Mouse (Mus musculus) kidney, postnatal 36 days (tissue): ENCODE data around the gene Pfkfb3.

Experiments
- DNase-seq, 2 experiments: peaks; one replicate each; pipeline ENCODE4 v3.0.0; 2021 to 2022; ENCODE audit warnings: mixed read lengths in 2 of 2

Pfkfb3 gene

GRCm38 (mm10) chr2:11501301-11502254, 52.3 kb downstream of the Pfkfb3 start:
- DNase-seq: peak; percentile 93 to 95

- DNase-seq: peak; percentile 11 to 14
Observed at GRCm38 (mm10) chr2:11500666-11501065, 53.2 kb downstream of the Pfkfb3 start.

GRCm38 (mm10) chr2:11496601-11497031, 57.3 kb downstream of the Pfkfb3 start:
- DNase-seq: peak; percentile 15 to 46

- peak; percentile 35 to 52 for DNase-seq
Observed at GRCm38 (mm10) chr2:11494841-11495255, 59.0 kb downstream of the Pfkfb3 start.

- DNase-seq: no peak
Observed at GRCm38 (mm10) chr2:11492855-11493254, 61.0 kb downstream of the Pfkfb3 start.

- peak; percentile 29 to 41 for DNase-seq
Observed at GRCm38 (mm10) chr2:11491471-11491870, 62.4 kb downstream of the Pfkfb3 start.

GRCm38 (mm10) chr2:11490554-11490953, 63.3 kb downstream of the Pfkfb3 start:
- DNase-seq: no peak

- DNase-seq: no peak
Observed at GRCm38 (mm10) chr2:11483226-11483625, 70.7 kb downstream of the Pfkfb3 start.

GRCm38 (mm10) chr2:11482364-11482763, 71.5 kb downstream of the Pfkfb3 start:
- no peak for DNase-seq

- DNase-seq: no peak
Observed at GRCm38 (mm10) chr2:11478960-11479359, 74.9 kb downstream of the Pfkfb3 start.

- DNase-seq: no peak
Observed at GRCm38 (mm10) chr2:11475316-11475715, 78.6 kb downstream of the Pfkfb3 start.

GRCm38 (mm10) chr2:11464661-11465099, 89.2 kb downstream of the Pfkfb3 start:
- peak; percentile 27 to 36 for DNase-seq

GRCm38 (mm10) chr2:11460976-11461375, 92.9 kb downstream of the Pfkfb3 start:
- no peak for DNase-seq

- DNase-seq: no peak
Observed at GRCm38 (mm10) chr2:11458494-11458893, 95.4 kb downstream of the Pfkfb3 start.

GRCm38 (mm10) chr2:11457904-11458303, 96.0 kb downstream of the Pfkfb3 start:
- peak in 1 of 2 experiments; percentile 29 for DNase-seq

- DNase-seq: no peak
Observed at GRCm38 (mm10) chr2:11448711-11449110, 105.2 kb downstream of the Pfkfb3 start.

- DNase-seq: peak; percentile 21 to 50
Observed at GRCm38 (mm10) chr2:11447865-11448264, 106.0 kb downstream of the Pfkfb3 start.

GRCm38 (mm10) chr2:11445722-11446121, 108.2 kb downstream of the Pfkfb3 start:
- DNase-seq: no peak

- DNase-seq: no peak
Observed at GRCm38 (mm10) chr2:11441864-11442263, 112.0 kb downstream of the Pfkfb3 start.

GRCm38 (mm10) chr2:11438231-11438954, 115.5 kb downstream of the Pfkfb3 start:
- DNase-seq: no peak

- no peak for DNase-seq
Observed at GRCm38 (mm10) chr2:11436353-11436752, 117.5 kb downstream of the Pfkfb3 start.

GRCm38 (mm10) chr2:11433353-11433752, 120.5 kb downstream of the Pfkfb3 start:
- DNase-seq: peak; percentile 19 to 24

- DNase-seq: peak; percentile 74 to 79
Observed at GRCm38 (mm10) chr2:11429538-11429937, 124.3 kb downstream of the Pfkfb3 start.
